Mouse (Mus musculus): ENCODE results near the gene Ceacam19.
A peak's percentile ranks its signal among the peaks of the same experiment; 100 is the strongest.

DNA sequence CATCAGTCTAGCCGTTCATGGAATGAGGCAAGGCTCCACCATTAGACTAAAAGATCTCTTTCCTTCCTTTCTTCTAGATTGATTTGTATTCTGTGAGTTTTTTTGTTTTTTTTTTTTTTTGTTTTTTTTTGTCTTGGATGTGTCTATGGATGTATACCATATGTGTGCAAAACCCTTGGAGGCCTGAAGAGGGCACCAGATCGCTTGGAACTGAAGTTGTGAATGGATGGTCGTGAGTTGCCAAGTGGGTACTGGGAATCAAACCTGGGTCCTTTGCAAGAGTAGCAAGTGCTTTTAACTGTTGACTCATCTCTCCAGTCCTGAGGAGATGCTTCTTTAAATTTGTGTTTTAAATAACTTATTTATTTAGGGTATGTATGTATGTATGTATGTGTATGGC lies 53.7 kb downstream of the Ceacam19 start:
- TF ChIP-seq CTCF (IDR thresholded peaks at IDR 0.05) = peak; percentile 37; the same call in 1 of the 2 replicates
- no peak for TF ChIP-seq EP300 (IDR thresholded peaks at IDR 0.05)
